Comparison of ENCODE assay signal across 18 mouse cellular contexts in the genomic region with DNA sequence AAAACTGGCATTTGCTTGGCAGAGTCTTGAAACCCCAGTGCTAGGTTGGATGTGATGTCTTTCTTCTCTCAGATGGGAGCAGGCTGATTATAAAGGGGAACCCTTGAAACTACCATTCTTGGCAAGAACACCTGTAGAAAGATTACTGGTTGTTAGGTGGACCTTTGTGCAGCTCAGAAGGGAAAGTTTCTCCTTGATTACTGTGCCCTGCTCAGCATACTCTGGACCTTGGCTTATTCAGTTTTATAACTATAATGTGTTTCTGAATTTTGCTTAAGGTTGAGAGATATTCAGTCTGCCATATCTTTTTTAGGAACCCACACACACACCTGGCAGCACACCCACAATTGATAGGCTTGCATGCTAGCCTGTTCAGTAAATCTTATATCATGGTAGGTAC.
"Had no signal": no experiment of that assay in that cellular context is flagged by ENCODE, and none has a peak within 500 bp of the region (broad histone marks: within the 10 kb centered on the region; RNA-seq: fewer than 3 reads in every experiment).

No protein-coding gene starts in this region.

- H3K4me2 ChIP-seq: liver, embryonic 15.5 days; lung, embryonic 15.5 days; midbrain, embryonic 11.5 days; neural tube, embryonic 12.5 days; neural tube, embryonic 15.5 days had no signal

- H3K27me3 ChIP-seq: liver, embryonic 15.5 days; lung, embryonic 15.5 days; megakaryocyte, embryonic 14.5 days; neural tube, embryonic 12.5 days; neural tube, embryonic 15.5 days had no signal

- ATAC-seq: inflammation-experienced regulatory T-cells, adult 6 months had no signal

- H3K27ac ChIP-seq: liver, embryonic 15.5 days; lung, embryonic 15.5 days; neural tube, embryonic 12.5 days; neural tube, embryonic 15.5 days had no signal

- H3K9me3 ChIP-seq: liver, embryonic 15.5 days; lung, embryonic 15.5 days; megakaryocyte, embryonic 14.5 days; neural tube, embryonic 12.5 days; neural tube, embryonic 15.5 days had no signal

- DNase-seq: kidney, adult 18-20 months; kidney, adult 9 months; kidney, postnatal 14 days; kidney, postnatal 4 days; lung, adult 18-20 months; lung, postnatal 14 days; lung, postnatal 4 days; midbrain, embryonic 14.5 days; right cerebral cortex, postnatal 25 days; thymus, adult 18-20 months; thymus, postnatal 36 days had no signal

- H3K9ac ChIP-seq: liver, embryonic 15.5 days; lung, embryonic 15.5 days; neural tube, embryonic 12.5 days; neural tube, embryonic 15.5 days had no signal

- H3K4me1 ChIP-seq: lung, embryonic 15.5 days; neural tube, embryonic 12.5 days; neural tube, embryonic 15.5 days had no signal

- H3K4me3 ChIP-seq: liver, embryonic 15.5 days; lung, embryonic 15.5 days; megakaryocyte, embryonic 14.5 days; neural tube, embryonic 12.5 days; neural tube, embryonic 15.5 days had no signal
